Comparison of ENCODE assay signal across 15 mouse cellular contexts in genomic region chr19:59171151-59171870, GRCm38 (mm10). TPM values are rescaled to one million over a fixed set of nuclear protein-coding genes. Genes with fewer than 3 reads are reported as not detected.
DNase-seq lines count a peak whose midpoint lies in the region; ATAC-seq lines count a peak whose summit lies in the region.
"Had no signal": no experiment of that assay in that cellular context is flagged by ENCODE, and none has a peak within 500 bp of the region (broad histone marks: within the 10 kb centered on the region; RNA-seq: fewer than 3 reads in every experiment).

No protein-coding gene starts in this region.

- no peak for ATAC-seq in heart, embryonic 16.5 days (replicated peaks; ENCODE audit: extremely low read depth, insufficient read depth, low FRiP score)
- ATAC-seq in hindbrain, embryonic 16.5 days = no peak
- ATAC-seq: CD4-positive, CD25-positive, alpha-beta regulatory T cell, adult 4 months had no signal

- no peak overlapping the region for H3K27ac ChIP-seq in heart, embryonic 16.5 days (ENCODE audit: low read length)
- H3K27ac ChIP-seq in embryonic facial prominence, embryonic 10.5 days (replicated peaks) = peak overlapping the region; percentile 74
- H3K27ac ChIP-seq in hindbrain, embryonic 16.5 days (ENCODE audit: low read depth, low read length) = no peak overlapping the region
- H3K27ac ChIP-seq: kidney, postnatal 0 days had no signal

- no peaks in the 10 kb centered on the region for H3K36me3 ChIP-seq in heart, embryonic 16.5 days (ENCODE audit: control insufficient read depth, insufficient read depth)
- no peaks in the 10 kb centered on the region for H3K36me3 ChIP-seq in embryonic facial prominence, embryonic 10.5 days (replicated peaks)
- H3K36me3 ChIP-seq in hindbrain, embryonic 16.5 days (ENCODE audit: control insufficient read depth, insufficient read depth, low read length) = no peaks in the 10 kb centered on the region

- no peak overlapping the region for H3K4me2 ChIP-seq in heart, embryonic 16.5 days (ENCODE audit: low read depth, low read length)
- H3K4me2 ChIP-seq in hindbrain, embryonic 16.5 days (ENCODE audit: low read length) = peak overlapping the region; percentile 19; the same call in 1 of the 2 replicates

- H3K4me1 ChIP-seq in heart, embryonic 16.5 days (ENCODE audit: control insufficient read depth, insufficient read depth, low read length) = peaks cover 14% of the 10 kb centered on the region
- peaks cover 33% of the 10 kb centered on the region for H3K4me1 ChIP-seq in embryonic facial prominence, embryonic 10.5 days
- H3K4me1 ChIP-seq in hindbrain, embryonic 16.5 days (ENCODE audit: control insufficient read depth, insufficient read depth, low read depth, low read length) = peaks cover 15% of the 10 kb centered on the region

- H3K4me3 ChIP-seq in heart, embryonic 16.5 days (ENCODE audit: low read length) = peak overlapping the region; percentile 8; the same call in 1 of the 2 replicates
- H3K4me3 ChIP-seq in embryonic facial prominence, embryonic 10.5 days = peak overlapping the region; percentile 59
- peak overlapping the region; percentile 11; the same call in 1 of the 2 replicates for H3K4me3 ChIP-seq in hindbrain, embryonic 16.5 days (ENCODE audit: low read length)

- 1% methylated on average over 38 of the region's 38 CpGs for WGBS in heart, embryonic 16.5 days
- WGBS in embryonic facial prominence, embryonic 10.5 days = under 1% methylated on average over 38 of the region's 38 CpGs
- WGBS in hindbrain, embryonic 16.5 days = under 1% methylated on average over 24 of the region's 38 CpGs

- H3K27me3 ChIP-seq in heart, embryonic 16.5 days (ENCODE audit: control insufficient read depth, insufficient read depth, low read length) = peaks cover 92% of the 10 kb centered on the region
- peaks cover 100% of the 10 kb centered on the region for H3K27me3 ChIP-seq in embryonic facial prominence, embryonic 10.5 days (replicated peaks; ENCODE audit: low read depth, poor library complexity, severe bottlenecking)
- H3K27me3 ChIP-seq in hindbrain, embryonic 16.5 days (replicated peaks; ENCODE audit: control insufficient read depth, insufficient read depth, low read length) = peaks cover 56% of the 10 kb centered on the region

- H3K9ac ChIP-seq in heart, embryonic 16.5 days (ENCODE audit: low read length) = no peak overlapping the region
- no peak overlapping the region for H3K9ac ChIP-seq in hindbrain, embryonic 16.5 days (ENCODE audit: low read depth, low read length)

- H3K9me3 ChIP-seq in heart, embryonic 16.5 days (replicated peaks; ENCODE audit: control insufficient read depth, low read length) = no peaks in the 10 kb centered on the region
- H3K9me3 ChIP-seq in embryonic facial prominence, embryonic 10.5 days = no peaks in the 10 kb centered on the region
- no peaks in the 10 kb centered on the region for H3K9me3 ChIP-seq in hindbrain, embryonic 16.5 days (ENCODE audit: control insufficient read depth, low read length)

- DNase-seq in heart, postnatal 4 days = no peak
- peak; percentile 72 for DNase-seq in embryonic facial prominence, embryonic 10.5 days (ENCODE audit: low spot score)
- peak; percentile 55 for DNase-seq in neural tube, embryonic 10.5 days (ENCODE audit: extremely low spot score, low spot score)
- DNase-seq in cerebellum, postnatal 25 days = no peak
- no peak for DNase-seq in urinary bladder, adult 2 months (ENCODE audit: low spot score)
- no peak for DNase-seq in cerebellum, adult 11-12 months
- DNase-seq: cerebellum, adult 18-20 months; thymus, adult 18-20 months had no signal

RNA-seq across cellular contexts. Expression of gene Vax1, which starts 1.5 kb away (rescaled TPM):
- polyA plus RNA-seq in heart, embryonic 16.5 days (2015; fragmentation: Nextera tagmentation; extraction: Ambion mirVana) = not detected in 2 replicates
- total RNA-seq in heart, postnatal 4 days (2021) = not detected
- 1.2 and 1.7 TPM in 2 replicates for polyA plus RNA-seq in embryonic facial prominence, embryonic 10.5 days (2016; fragmentation: Nextera tagmentation; extraction: Ambion mirVana)
- polyA plus RNA-seq in hindbrain, embryonic 16.5 days (2015; fragmentation: Nextera tagmentation; extraction: Ambion mirVana) = 0.31 TPM in 1 of 2 replicates, not detected in the other
- polyA plus RNA-seq in urinary bladder, adult 2 months (2012; rRNA removed) = not detected in 2 replicates
- total RNA-seq: gastrocnemius, adult 18-20 months; liver, adult 2 months; megakaryocyte-erythroid progenitor cell, adult 5-6 weeks had no signal
- polyA plus RNA-seq: CD4-positive, CD25-positive, alpha-beta regulatory T cell, adult 4 months; kidney, postnatal 0 days; liver, adult 2 months had no signal

RNA-seq across cellular contexts. Expression of gene Kcnk18, which starts 47.7 kb away (rescaled TPM):
- polyA plus RNA-seq in heart, embryonic 16.5 days (2015; fragmentation: Nextera tagmentation; extraction: Ambion mirVana) = not detected in 2 replicates
- total RNA-seq in heart, postnatal 4 days (2021) = not detected
- polyA plus RNA-seq in embryonic facial prominence, embryonic 10.5 days (2016; fragmentation: Nextera tagmentation; extraction: Ambion mirVana) = 0.04 TPM in 1 of 2 replicates, not detected in the other
- 0.05 and 0.11 TPM in 2 replicates for polyA plus RNA-seq in hindbrain, embryonic 16.5 days (2015; fragmentation: Nextera tagmentation; extraction: Ambion mirVana)
- not detected in 2 replicates for polyA plus RNA-seq in urinary bladder, adult 2 months (2012; rRNA removed)
- total RNA-seq: gastrocnemius, adult 18-20 months; liver, adult 2 months; megakaryocyte-erythroid progenitor cell, adult 5-6 weeks had no signal
- polyA plus RNA-seq: CD4-positive, CD25-positive, alpha-beta regulatory T cell, adult 4 months; kidney, postnatal 0 days; liver, adult 2 months had no signal

Comparison
In these comparisons a context has a peak if more than half of its experiments do, and no peak if none do; other contexts are left out.
1. H3K4me3 ChIP-seq: peak in every context shown above with its lines; median percentile 59 in embryonic facial prominence, embryonic 10.5 days; 11 in hindbrain, embryonic 16.5 days; 8 in heart, embryonic 16.5 days.
2. DNase-seq: peak in embryonic facial prominence, embryonic 10.5 days (single experiment) and neural tube, embryonic 10.5 days (single experiment); none in heart, postnatal 4 days (single experiment), cerebellum, postnatal 25 days (0 of 2), urinary bladder, adult 2 months (single experiment) and cerebellum, adult 11-12 months (single experiment).